ENCODE assay signal across 25 mouse cellular contexts in the genomic region with DNA sequence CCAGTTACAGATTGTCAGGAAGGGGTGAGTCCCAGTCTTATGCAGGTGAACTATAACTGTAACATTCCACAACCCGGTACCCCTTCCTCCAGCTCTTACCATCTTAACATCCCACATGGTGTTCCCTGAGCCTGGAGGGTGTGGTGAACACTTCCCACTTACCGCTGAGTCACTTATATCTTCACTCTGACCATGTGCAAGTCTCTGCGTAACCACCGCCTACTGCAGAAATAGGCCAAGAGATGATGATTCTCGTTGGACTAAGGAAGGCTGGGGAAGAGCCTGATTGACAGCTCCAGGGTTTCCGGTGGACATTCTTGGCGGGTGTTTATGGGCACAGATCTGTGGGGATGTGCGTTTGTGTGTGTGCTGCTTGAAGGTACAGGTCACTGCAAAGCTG.
DNase-seq lines count a peak whose midpoint lies in the region; TF ChIP-seq lines count a peak whose summit lies in the region.
"Had no signal": no experiment of that assay in that cellular context is flagged by ENCODE, and none has a peak within 500 bp of the region (broad histone marks: within the 10 kb centered on the region; RNA-seq: fewer than 3 reads in every experiment).

No protein-coding gene starts in this region.

- no peaks in the 10 kb centered on the region for H3K4me1 ChIP-seq in kidney, adult 2 months (ENCODE audit: control insufficient read depth, insufficient read depth, low read length)
- H3K4me1 ChIP-seq: heart, embryonic 13.5 days; liver, embryonic 13.5 days; megakaryocyte, embryonic 14.5 days had no signal

- WGBS in kidney, adult 2 months, result 92% methylated on average over 8 of the region's 8 CpGs

- H3K36me3 ChIP-seq in kidney, adult 2 months (ENCODE audit: control insufficient read depth, insufficient read depth, low read length), result no peaks in the 10 kb centered on the region
- H3K36me3 ChIP-seq: heart, embryonic 13.5 days; liver, embryonic 13.5 days had no signal

- intact Hi-C loops in left cerebral cortex, postnatal 14 days (cut with DNase I), result no loop called here

- TF ChIP-seq CTCF in kidney, adult 2 months (conservative IDR thresholded peaks at IDR 0.05; ENCODE audit: insufficient read depth, insufficient read length, low read depth, low read length), result no peak

- no peaks in the 10 kb centered on the region for H3K27me3 ChIP-seq in kidney, adult 2 months (replicated peaks; ENCODE audit: control insufficient read depth, insufficient read depth, low read length)
- H3K27me3 ChIP-seq: forebrain, embryonic 13.5 days; heart, embryonic 13.5 days; liver, embryonic 13.5 days; megakaryocyte, embryonic 14.5 days; midbrain, embryonic 13.5 days had no signal

- TF ChIP-seq POLR2A in kidney, adult 2 months (IDR thresholded peaks at IDR 0.05; ENCODE audit: low read depth, low read length), result no peak

- no peak overlapping the region for H3K4me3 ChIP-seq in kidney, adult 2 months (ENCODE audit: insufficient read depth, low read depth, low read length)
- H3K4me3 ChIP-seq: forebrain, embryonic 13.5 days; heart, embryonic 13.5 days; liver, embryonic 13.5 days; megakaryocyte, embryonic 14.5 days; midbrain, embryonic 13.5 days had no signal

- H3K27ac ChIP-seq in kidney, adult 2 months (ENCODE audit: insufficient read depth, low read depth, low read length), result no peak overlapping the region
- H3K27ac ChIP-seq: forebrain, embryonic 13.5 days; heart, embryonic 13.5 days; hindbrain, embryonic 14.5 days; kidney, postnatal 0 days; liver, embryonic 13.5 days; midbrain, embryonic 13.5 days; stomach, postnatal 0 days had no signal

- DNase-seq in layer of hippocampus, adult 8-10 months (ENCODE audit: low spot score in 2 of 2), result peak; percentile 23 to 25
- DNase-seq in layer of hippocampus, adult 11-12 months (ENCODE audit: low spot score), result no peak
- peak; percentile 47 for DNase-seq in right cerebral cortex, postnatal 25 days
- DNase-seq in right cerebral cortex, postnatal 4 days, result no peak
- DNase-seq in left cerebral cortex, postnatal 14 days (ENCODE audit: low spot score in 2 of 2), result peak; percentile 44 to 68
- DNase-seq in gastrocnemius, postnatal 25 days, result no peak
- DNase-seq in heart, adult 8-10 months (ENCODE audit: low spot score), result no peak
- no peak for DNase-seq in kidney, adult 2 months
- DNase-seq: adrenal gland, adult 8-10 months; cerebellum, adult 8-10 months; gastrocnemius, postnatal 14 days; heart, adult 18-20 months; heart, postnatal 14 days; kidney, adult 18-20 months; layer of hippocampus, postnatal 36 days; liver, embryonic 13.5 days; lung, adult 2 months; lung, postnatal 14 days had no signal

Comparison
In these comparisons a context has a peak if more than half of its experiments do, and no peak if none do; other contexts are left out.
1. DNase-seq: peak in layer of hippocampus, adult 8-10 months (2 of 2), right cerebral cortex, postnatal 25 days (single experiment) and left cerebral cortex, postnatal 14 days (2 of 2); none in layer of hippocampus, adult 11-12 months (single experiment), right cerebral cortex, postnatal 4 days (single experiment), gastrocnemius, postnatal 25 days (single experiment), heart, adult 8-10 months (single experiment) and kidney, adult 2 months (single experiment).